Mouse (Mus musculus) heart, embryonic 10.5 days (tissue): ENCODE measurements around the gene Tmem82. TPM values are rescaled to one million over a fixed set of nuclear protein-coding genes. Genes with fewer than 3 reads are reported as not detected.

Experiments used
- DNase-seq: peaks from one replicate; pipeline ENCODE4 v3.0.0-alpha.2; 2017; ENCODE audit warnings: low spot score
- H3K27ac ChIP-seq: fragments of 300-500 bp; sonication (generic); 2 replicates; pipeline ENCODE4 v1.5.1; 2016; ENCODE audit warnings: mild to moderate bottlenecking
- H3K27me3 ChIP-seq: fragments of 300-500 bp; sonication (generic); 2 replicates; pipeline ENCODE4 v1.6.1; 2016; ENCODE audit warnings: mild to moderate bottlenecking; ENCODE audit not compliant: poor library complexity, insufficient read depth, severe bottlenecking
- H3K36me3 ChIP-seq: fragments of 300-500 bp; sonication (generic); 2 replicates; pipeline ENCODE4 v1.6.1; 2016; ENCODE audit warnings: mild to moderate bottlenecking, moderate library complexity
- H3K4me1 ChIP-seq: fragments of 300-500 bp; sonication (generic); 2 replicates; pipeline ENCODE4 v1.6.1; 2016; ENCODE audit warnings: mild to moderate bottlenecking
- H3K4me3 ChIP-seq: fragments of 300-500 bp; sonication (generic); 2 replicates; pipeline ENCODE4 v1.5.1; 2016; ENCODE audit warnings: mild to moderate bottlenecking, moderate library complexity
- H3K9me3 ChIP-seq: fragments of 300-500 bp; sonication (generic); 2 replicates; pipeline ENCODE4 v1.6.1; 2016; ENCODE audit warnings: mild to moderate bottlenecking, moderate library complexity
- WGBS: fragments of 180-500 bp; shearing (Covaris S2); methylation state at CpG from one replicate; pipeline ENCODE4 v1.1.7; 2016; 5-methylcytosine and 5-hydroxymethylcytosine counted together
- polyA plus RNA-seq: library from polyadenylated mRNA; unstranded; fragments of >200 nt; fragmentation: Nextera tagmentation; extraction: Ambion mirVana; gene quantifications from 2 replicates; pipeline ENCODE4 v1.2.1, GENCODE M21; 2016

The Tmem82 gene
- polyA plus RNA-seq, 1 experiment from 2014 or later: 2.4 TPM

- Histone ChIP-seq H3K27ac (peak overlapping the region; percentile 23; the same call in 1 of the 2 replicates), H3K27me3 (no peaks in the 10 kb centered on the region), H3K4me1 (peaks cover 26% of the 10 kb centered on the region), H3K4me3 (no peak overlapping the region), H3K9me3 (no peaks in the 10 kb centered on the region), H3K36me3 (peaks cover 55% of the 10 kb centered on the region)
- no peak for DNase-seq
- 89% methylated on average over 10 of the region's 10 CpGs for WGBS
These were observed 33.5 kb upstream of the Tmem82 start for GRCm38 (mm10) chr4:141651944-141652343.

DNA sequence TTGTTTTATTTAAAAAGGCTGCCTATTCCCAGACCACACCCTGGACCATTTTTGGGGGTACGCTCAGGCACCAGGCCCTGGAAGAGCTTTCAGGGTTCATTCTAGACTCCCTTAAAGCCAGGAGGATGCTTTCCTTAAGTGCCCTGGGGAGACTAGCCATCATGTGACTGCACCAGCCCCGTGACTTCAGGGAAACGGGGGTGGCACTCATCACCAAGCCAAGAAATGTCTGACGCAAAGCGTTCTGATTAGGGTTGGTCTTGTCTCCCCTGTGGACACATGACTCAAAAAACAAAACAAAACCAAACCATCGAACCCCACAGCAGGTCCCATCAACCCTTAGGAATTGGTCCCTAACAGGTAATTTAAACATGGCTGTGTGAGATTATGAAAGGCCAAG, 32.9 kb upstream of the Tmem82 start:
- Histone ChIP-seq H3K27me3 (no peaks in the 10 kb centered on the region), H3K4me1 (peaks cover 20% of the 10 kb centered on the region), H3K27ac (no peak overlapping the region), H3K4me3 (no peak overlapping the region), H3K9me3 (no peaks in the 10 kb centered on the region), H3K36me3 (peaks cover 55% of the 10 kb centered on the region)
- 74% methylated on average over 6 of the region's 6 CpGs for WGBS
- no peak for DNase-seq

DNA sequence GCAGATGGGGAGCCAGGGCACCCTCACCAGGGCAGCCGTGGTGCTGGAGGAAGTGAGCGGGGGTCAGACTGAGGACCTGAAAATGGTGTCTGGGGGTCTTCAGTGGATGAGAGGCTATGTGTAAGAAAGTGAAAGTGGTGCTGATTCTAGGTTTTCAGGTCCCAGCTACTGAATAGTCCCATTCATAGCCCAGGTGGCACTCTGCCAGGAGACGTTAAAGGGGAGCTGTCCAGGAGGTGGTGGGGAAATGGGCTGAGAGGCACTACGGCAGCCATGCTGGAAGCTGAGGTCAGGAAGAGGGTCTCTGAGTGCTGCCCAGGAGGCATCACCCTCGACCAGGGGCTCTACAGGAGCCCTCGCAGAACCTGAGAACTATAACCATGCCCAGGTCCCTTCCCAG, 30.8 kb upstream of the Tmem82 start:
- DNase-seq: no peak
- Histone ChIP-seq H3K36me3 (peaks cover 46% of the 10 kb centered on the region), H3K27ac (no peak overlapping the region), H3K9me3 (no peaks in the 10 kb centered on the region), H3K27me3 (no peaks in the 10 kb centered on the region), H3K4me1 (peaks cover 11% of the 10 kb centered on the region; the same call in 1 of the 2 replicates), H3K4me3 (no peak overlapping the region)
- WGBS: 67% methylated on average over 6 of the region's 6 CpGs

DNA sequence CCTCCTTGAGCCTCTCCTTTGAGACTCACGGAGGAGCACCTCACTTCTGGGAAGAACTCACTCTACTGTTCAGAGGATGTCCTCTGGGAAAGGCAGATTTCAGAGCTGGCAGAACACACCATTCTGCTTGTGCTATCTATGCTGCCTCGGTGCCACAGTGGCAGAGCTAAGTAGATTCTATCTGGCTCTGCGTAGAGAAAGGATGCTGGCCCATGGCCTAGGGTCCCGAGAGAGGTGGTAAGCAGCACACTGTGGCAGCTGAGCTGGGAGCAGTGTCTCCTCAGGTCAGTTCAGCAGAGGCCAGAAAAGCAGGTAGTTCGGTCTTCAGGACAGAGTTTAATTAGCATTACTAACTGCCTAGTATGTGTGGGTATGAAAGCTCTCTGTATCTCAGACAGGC, 29.8 kb upstream of the Tmem82 start:
- Histone ChIP-seq H3K4me1 (peaks cover 15% of the 10 kb centered on the region), H3K27me3 (no peaks in the 10 kb centered on the region), H3K27ac (no peak overlapping the region), H3K36me3 (peaks cover 40% of the 10 kb centered on the region), H3K9me3 (no peaks in the 10 kb centered on the region), H3K4me3 (no peak overlapping the region)
- DNase-seq: no peak
- WGBS: 89% methylated on average over 5 of the region's 5 CpGs

DNA sequence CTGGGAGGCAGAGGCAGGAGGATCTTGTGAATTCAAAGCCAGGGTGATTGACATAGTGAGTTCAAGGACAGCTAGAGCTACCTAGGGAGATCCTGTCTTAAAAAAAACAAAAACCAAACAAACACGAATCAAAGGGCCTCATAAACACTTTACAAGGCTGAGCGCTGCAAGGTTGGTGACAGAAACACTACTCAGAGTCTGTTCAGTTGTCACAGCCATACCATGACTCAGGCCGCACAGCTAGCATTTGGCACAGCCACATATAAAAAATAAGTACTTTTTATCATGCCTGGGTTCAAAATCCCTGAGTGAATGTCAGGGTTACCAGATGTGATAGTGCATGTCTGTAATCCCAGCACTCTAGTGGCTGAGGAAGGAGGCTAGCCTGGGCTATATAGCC, 28.8 kb upstream of the Tmem82 start:
- Histone ChIP-seq H3K4me1 (peaks cover 25% of the 10 kb centered on the region), H3K27me3 (no peaks in the 10 kb centered on the region), H3K4me3 (no peak overlapping the region), H3K9me3 (no peaks in the 10 kb centered on the region), H3K36me3 (peaks cover 36% of the 10 kb centered on the region), H3K27ac (no peak overlapping the region)
- no peak for DNase-seq
- 92% methylated on average over 3 of the region's 3 CpGs for WGBS

GRCm38 (mm10) chr4:141645988-141646387, 27.6 kb upstream of the Tmem82 start:
- no peaks in the 10 kb centered on the region for H3K9me3 ChIP-seq
- H3K4me1 ChIP-seq: peaks cover 32% of the 10 kb centered on the region
- no peak overlapping the region for H3K27ac ChIP-seq
- no peak overlapping the region for H3K4me3 ChIP-seq
- DNase-seq: no peak
- peaks cover 38% of the 10 kb centered on the region for H3K36me3 ChIP-seq
- WGBS: 89% methylated on average over 8 of the region's 8 CpGs
- no peaks in the 10 kb centered on the region for H3K27me3 ChIP-seq

- peaks cover 32% of the 10 kb centered on the region for H3K4me1 ChIP-seq
- H3K4me3 ChIP-seq: no peak overlapping the region; the same call in 1 of the 2 replicates
- 43% methylated on average over 7 of the region's 7 CpGs for WGBS
- peaks cover 52% of the 10 kb centered on the region for H3K36me3 ChIP-seq
- DNase-seq: no peak
- H3K9me3 ChIP-seq: no peaks in the 10 kb centered on the region
- no peaks in the 10 kb centered on the region for H3K27me3 ChIP-seq
- H3K27ac ChIP-seq: peak overlapping the region; percentile 82
These were observed 24.9 kb upstream of the Tmem82 start for GRCm38 (mm10) chr4:141643118-141643855.

GRCm38 (mm10) chr4:141641961-141642811, 23.8 kb upstream of the Tmem82 start:
- no peaks in the 10 kb centered on the region for H3K9me3 ChIP-seq
- no peaks in the 10 kb centered on the region for H3K27me3 ChIP-seq
- peaks cover 57% of the 10 kb centered on the region for H3K36me3 ChIP-seq
- H3K4me3 ChIP-seq: no peak overlapping the region
- 89% methylated on average over 25 of the region's 25 CpGs for WGBS
- peaks cover 32% of the 10 kb centered on the region for H3K4me1 ChIP-seq
- peak overlapping the region; percentile 37; the same call in 1 of the 2 replicates for H3K27ac ChIP-seq
- DNase-seq: no peak

- no peak overlapping the region for H3K27ac ChIP-seq
- WGBS: 87% methylated on average over 7 of the region's 7 CpGs
- peaks cover 36% of the 10 kb centered on the region for H3K4me1 ChIP-seq
- H3K4me3 ChIP-seq: no peak overlapping the region
- DNase-seq: no peak
- peaks cover 61% of the 10 kb centered on the region for H3K36me3 ChIP-seq
- no peaks in the 10 kb centered on the region for H3K27me3 ChIP-seq
- H3K9me3 ChIP-seq: no peaks in the 10 kb centered on the region
These were observed 22.9 kb upstream of the Tmem82 start for GRCm38 (mm10) chr4:141641353-141641771.

DNA sequence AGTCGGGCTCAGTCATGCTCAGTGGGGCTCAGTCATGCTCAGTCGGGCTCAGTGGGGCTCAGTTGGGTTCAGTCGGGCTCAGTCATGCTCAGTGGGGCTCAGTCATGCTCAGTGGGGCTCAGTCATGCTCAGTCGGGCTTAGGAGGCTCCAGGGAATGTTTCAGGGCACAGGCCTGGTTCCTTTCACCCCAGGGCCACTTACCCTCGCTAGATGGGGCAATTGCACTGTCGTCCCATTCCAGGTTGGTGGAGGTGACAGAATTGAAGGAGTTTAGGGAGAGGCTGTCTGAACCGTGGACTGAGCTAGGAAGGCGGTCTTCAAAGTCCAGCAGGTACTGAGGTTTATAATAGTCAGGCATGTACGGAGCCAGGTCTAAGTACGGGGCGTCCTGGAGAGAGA, 21.0 kb upstream of the Tmem82 start:
- WGBS: 79% methylated on average over 11 of the region's 11 CpGs
- H3K4me3 ChIP-seq: no peak overlapping the region
- H3K27ac ChIP-seq: no peak overlapping the region
- H3K36me3 ChIP-seq: peaks cover 74% of the 10 kb centered on the region
- H3K4me1 ChIP-seq: peaks cover 52% of the 10 kb centered on the region
- H3K27me3 ChIP-seq: no peaks in the 10 kb centered on the region
- no peak for DNase-seq
- H3K9me3 ChIP-seq: no peaks in the 10 kb centered on the region

DNA sequence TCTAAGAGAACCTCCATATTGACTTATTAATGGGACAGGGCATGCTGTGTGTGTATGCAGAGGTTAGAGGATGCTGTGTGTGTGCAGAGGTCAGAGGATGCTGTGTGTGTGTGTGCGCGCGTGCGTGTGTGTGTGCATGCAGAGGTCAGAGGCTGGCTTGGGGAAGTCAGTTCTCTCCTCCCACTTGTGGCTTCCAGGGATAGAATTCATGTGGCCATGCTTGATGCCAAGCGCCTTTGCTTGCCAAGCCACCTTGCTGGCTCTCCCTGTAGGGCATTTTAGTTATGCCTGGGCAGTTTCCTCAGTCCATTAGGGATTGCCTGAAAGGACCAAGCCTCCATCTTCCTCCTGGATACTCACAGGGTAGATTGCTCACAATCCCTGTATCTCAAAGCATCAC, 18.3 kb upstream of the Tmem82 start:
- H3K27me3 ChIP-seq: no peaks in the 10 kb centered on the region
- peaks cover 31% of the 10 kb centered on the region for H3K4me1 ChIP-seq
- WGBS: 91% methylated on average over 5 of the region's 5 CpGs
- DNase-seq: no peak
- H3K27ac ChIP-seq: no peak overlapping the region
- H3K4me3 ChIP-seq: no peak overlapping the region
- H3K36me3 ChIP-seq: peaks cover 91% of the 10 kb centered on the region
- H3K9me3 ChIP-seq: no peaks in the 10 kb centered on the region

DNA sequence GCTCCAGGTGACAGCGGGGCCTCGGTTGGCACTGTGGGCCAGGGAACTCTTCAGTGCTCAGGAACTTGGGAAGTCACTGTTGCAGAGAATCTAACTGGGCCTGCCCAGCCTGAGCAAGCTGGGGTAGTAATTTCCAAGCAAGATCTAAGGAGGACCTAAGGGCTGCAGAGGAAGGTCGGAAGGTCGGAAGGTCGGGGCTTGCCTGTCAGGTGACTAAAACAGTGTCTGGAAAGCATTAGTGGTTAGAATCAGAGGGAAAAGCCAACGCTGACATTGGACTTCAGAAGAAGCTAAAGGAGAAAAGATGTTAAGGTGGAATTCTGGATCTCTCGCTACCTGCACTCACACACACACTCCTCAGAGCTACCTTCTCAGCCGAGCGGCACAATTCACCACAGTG, 17.6 kb upstream of the Tmem82 start:
- no peaks in the 10 kb centered on the region for H3K9me3 ChIP-seq
- H3K4me1 ChIP-seq: peaks cover 25% of the 10 kb centered on the region
- WGBS: 77% methylated on average over 9 of the region's 9 CpGs
- H3K27me3 ChIP-seq: no peaks in the 10 kb centered on the region
- H3K27ac ChIP-seq: no peak overlapping the region
- H3K36me3 ChIP-seq: peaks cover 91% of the 10 kb centered on the region
- no peak for DNase-seq
- no peak overlapping the region for H3K4me3 ChIP-seq
